Mouse (Mus musculus) hindlimb bud, embryonic 11.5 days (tissue): ENCODE measurements around the gene Gm14410.
"Not testable (repeated sequence)": the region's sequence is repeated elsewhere in the genome, so short reads cannot be mapped to it uniquely, and the experiment has no call there.

ENCODE experiments used
- DNase-seq: peaks from one replicate; pipeline ENCODE4 v3.0.0-alpha.2; 2012; ENCODE audit warnings: low read depth, low spot score; ENCODE audit errors: extremely low spot score

Gm14410 gene

GRCm38 (mm10) chr2:177206341-177206740 lies at the start of gene Gm14410:
Gene Gm14410, minus strand, starts transcription at chr2:177206421.
- not testable (repeated sequence) for DNase-seq

GRCm38 (mm10) chr2:177247449-177247848 lies 41.2 kb upstream of the Gm14410 start:
- not testable (repeated sequence) for DNase-seq

- DNase-seq: not testable (repeated sequence)
Observed at GRCm38 (mm10) chr2:177230461-177230860, 24.2 kb upstream of the Gm14410 start.

DNA sequence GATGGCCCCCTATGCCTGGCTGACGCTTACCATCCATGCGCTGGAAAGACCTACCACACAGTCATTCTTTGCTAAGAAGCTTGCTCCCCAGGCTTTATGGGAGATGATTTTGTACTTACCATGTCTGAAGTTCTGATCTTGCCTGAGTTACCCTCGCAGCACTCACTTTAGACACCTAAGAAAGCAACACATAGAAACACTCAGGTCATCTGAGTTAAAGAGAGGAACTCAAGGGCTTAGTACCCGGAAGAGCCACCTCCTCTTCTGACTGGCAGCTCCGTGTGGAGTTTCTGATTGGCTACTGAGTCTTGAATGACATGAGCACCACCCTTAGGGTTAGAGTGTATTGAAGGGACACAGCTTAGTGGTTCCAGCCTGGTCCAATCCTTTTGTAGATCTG lies 33.5 kb downstream of the Gm14410 start:
- not testable (repeated sequence) for DNase-seq
